Mouse (Mus musculus): ENCODE data around the gene Amigo3. TPM values are rescaled to one million over a fixed set of nuclear protein-coding genes. Genes with fewer than 3 reads are reported as not detected.

The Amigo3 gene
- polyA plus RNA-seq, 1 experiment from 2014 or later: 2.1 TPM

DNA sequence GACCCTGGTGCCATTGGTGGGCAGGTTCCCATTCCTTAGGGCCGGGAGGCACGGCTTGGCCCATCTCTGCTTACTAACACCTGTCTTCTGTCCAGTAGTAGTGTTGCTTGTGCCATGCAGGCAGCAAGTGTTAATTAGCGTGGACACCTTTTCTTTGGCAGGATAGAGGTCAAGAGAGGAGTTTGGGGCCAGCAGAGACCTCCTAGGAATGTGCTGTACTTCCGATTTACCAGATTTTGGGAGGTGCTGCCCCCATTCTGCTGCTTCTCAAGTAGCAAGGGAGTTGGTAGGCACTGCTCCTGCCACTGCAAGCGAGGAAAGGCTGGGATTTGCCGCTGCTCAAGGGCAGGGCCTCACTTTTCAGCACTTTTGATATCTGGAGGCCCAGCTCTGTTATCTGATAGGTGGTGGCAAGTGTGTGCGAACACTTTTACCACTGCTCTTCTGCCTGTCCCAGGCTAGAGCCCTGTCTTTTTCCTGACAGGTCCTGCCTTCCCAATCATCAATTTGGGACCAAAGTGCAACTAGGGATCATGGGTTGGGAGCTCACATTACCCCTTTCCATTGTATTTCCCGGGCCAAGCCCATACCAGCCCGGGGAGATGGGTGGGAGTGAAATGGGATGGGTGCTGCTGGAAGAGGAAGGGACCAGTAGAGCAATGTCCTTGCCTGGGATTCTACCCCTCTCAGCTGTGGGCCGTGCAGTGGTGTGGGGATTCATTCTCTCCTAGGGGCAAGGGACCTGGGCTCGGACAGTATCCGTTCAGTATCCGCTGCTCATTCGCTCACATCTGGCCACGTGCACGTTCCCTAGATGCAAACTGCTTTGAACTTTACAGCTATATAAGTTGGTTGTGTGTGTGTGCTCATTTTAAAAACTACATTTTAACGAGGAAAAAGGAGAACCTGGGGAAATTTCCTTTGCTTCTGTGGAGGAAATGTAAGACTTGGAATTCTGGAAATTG is 5.1 kb upstream of the Amigo3 start:
- Histone ChIP-seq H3K27me3 (ENCODE audit: control insufficient read depth, insufficient read depth, low read length) (no peaks in the 10 kb centered on the region), H3K9ac (ENCODE audit: low read length) (peak overlapping the region; percentile 88), H3K4me3 (ENCODE audit: control insufficient read depth in 1 of 2, insufficient read depth in 1 of 2, low read depth in 1 of 2, low read length in 2 of 2) (peak overlapping the region; percentile 60 to 94), H3K9me3 (ENCODE audit: control insufficient read depth, low read length) (no peaks in the 10 kb centered on the region), H3K36me3 (ENCODE audit: control insufficient read depth, insufficient read depth, low read length) (peaks cover 63% of the 10 kb centered on the region), H3K4me1 (ENCODE audit: control insufficient read depth in 2 of 2, insufficient read depth in 2 of 2, low read length in 2 of 2) (peaks cover 9 to 21% of the 10 kb centered on the region in 2 experiments), H3K27ac (replicated peaks in 1 of 2; ENCODE audit: control insufficient read depth in 1 of 2, insufficient read depth in 1 of 2, low read depth in 2 of 2, low read length in 2 of 2) (peak overlapping the region; percentile 50 to 74), H3K4me2 (ENCODE audit: low read length) (peak overlapping the region; percentile 95)
- no peak for ATAC-seq (ENCODE audit: insufficient number of reproducible peaks, insufficient read depth, low FRiP score, low read depth)
- WGBS: 30% methylated on average over 17 of the region's 17 CpGs

DNA sequence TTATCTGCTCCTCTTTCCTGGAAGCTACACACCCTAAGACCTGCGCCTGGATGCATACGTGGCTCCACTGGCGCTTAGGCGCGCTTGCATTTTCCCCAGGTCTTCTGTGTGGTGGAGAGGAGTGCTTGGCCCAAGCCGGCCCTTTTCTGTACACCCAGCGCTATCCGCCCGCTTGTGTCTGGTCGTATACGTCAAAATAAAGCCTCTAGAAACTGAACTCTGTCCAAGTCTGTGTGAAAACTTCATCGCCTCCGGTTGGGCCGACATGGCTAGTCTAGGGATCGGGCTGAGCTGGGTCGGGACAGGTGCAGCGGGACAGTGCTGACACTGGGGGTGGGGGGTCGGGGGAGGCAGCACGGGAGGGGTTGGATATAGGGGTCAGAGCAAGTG is 4.4 kb upstream of the Amigo3 start:
- Histone ChIP-seq H3K27ac (replicated peaks in 1 of 2; ENCODE audit: control insufficient read depth in 1 of 2, insufficient read depth in 1 of 2, low read depth in 2 of 2, low read length in 2 of 2) (peak overlapping the region; percentile 50 to 74), H3K4me3 (ENCODE audit: control insufficient read depth in 1 of 2, insufficient read depth in 1 of 2, low read depth in 1 of 2, low read length in 2 of 2) (peak overlapping the region; percentile 60 to 94), H3K36me3 (ENCODE audit: control insufficient read depth, insufficient read depth, low read length) (peaks cover 56% of the 10 kb centered on the region), H3K9ac (ENCODE audit: low read length) (peak overlapping the region; percentile 88), H3K27me3 (ENCODE audit: control insufficient read depth, insufficient read depth, low read length) (no peaks in the 10 kb centered on the region), H3K4me1 (ENCODE audit: control insufficient read depth in 2 of 2, insufficient read depth in 2 of 2, low read length in 2 of 2) (peaks cover 14 to 21% of the 10 kb centered on the region in 2 experiments), H3K9me3 (ENCODE audit: control insufficient read depth, low read length) (no peaks in the 10 kb centered on the region), H3K4me2 (ENCODE audit: low read length) (peak overlapping the region; percentile 95)
- peak; percentile 0; the same call in 1 of the 2 replicates for ATAC-seq (ENCODE audit: insufficient number of reproducible peaks, insufficient read depth, low FRiP score, low read depth)
- WGBS: 2% methylated on average over 19 of the region's 19 CpGs

DNA sequence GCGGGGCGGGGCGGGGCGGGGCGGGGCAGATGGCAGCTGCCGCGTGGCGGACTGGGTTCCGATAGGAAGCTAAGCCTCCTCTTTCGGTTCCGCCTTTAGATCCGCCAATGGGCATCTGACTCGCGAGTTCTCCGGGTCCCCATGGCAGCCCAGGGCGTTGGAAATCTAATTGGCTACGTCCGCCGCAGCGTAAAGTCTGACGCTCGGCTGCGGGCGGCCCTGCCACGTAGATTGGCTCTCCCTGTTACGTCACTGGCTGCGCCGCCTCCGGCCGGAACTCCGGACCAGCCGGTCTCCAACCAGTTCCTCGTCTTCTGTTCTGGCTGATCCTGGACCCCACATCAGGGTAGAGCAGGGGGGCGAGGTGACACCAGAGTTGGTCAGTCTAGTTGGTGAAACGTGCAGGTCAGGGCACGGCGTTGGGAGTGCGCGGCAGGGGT is 3.9 kb upstream of the Amigo3 start, which contains the start of gene Gmppb:
TSS of gene Gmppb (plus strand) at position 227 of the 440 bp plus-strand sequence.
- Histone ChIP-seq H3K27me3 (ENCODE audit: control insufficient read depth, insufficient read depth, low read length) (no peaks in the 10 kb centered on the region), H3K4me1 (ENCODE audit: control insufficient read depth in 2 of 2, insufficient read depth in 2 of 2, low read length in 2 of 2) (peaks cover 14 to 21% of the 10 kb centered on the region in 2 experiments), H3K4me2 (ENCODE audit: low read length) (peak within 1 kb of the TSS; percentile 95), H3K9ac (ENCODE audit: low read length) (peak within 1 kb of the TSS; percentile 88), H3K36me3 (ENCODE audit: control insufficient read depth, insufficient read depth, low read length) (peaks cover 60% of the 10 kb centered on the region), H3K27ac (replicated peaks in 1 of 2; ENCODE audit: control insufficient read depth in 1 of 2, insufficient read depth in 1 of 2, low read depth in 2 of 2, low read length in 2 of 2) (peak within 1 kb of the TSS; percentile 67 to 74), H3K4me3 (ENCODE audit: control insufficient read depth in 1 of 2, insufficient read depth in 1 of 2, low read depth in 1 of 2, low read length in 2 of 2) (peak within 1 kb of the TSS; percentile 94 to 95), H3K9me3 (ENCODE audit: control insufficient read depth, low read length) (no peaks in the 10 kb centered on the region)
- under 1% methylated on average over 34 of the region's 39 CpGs for WGBS
- peak; percentile 90 for ATAC-seq (ENCODE audit: insufficient number of reproducible peaks, insufficient read depth, low FRiP score, low read depth)

DNA sequence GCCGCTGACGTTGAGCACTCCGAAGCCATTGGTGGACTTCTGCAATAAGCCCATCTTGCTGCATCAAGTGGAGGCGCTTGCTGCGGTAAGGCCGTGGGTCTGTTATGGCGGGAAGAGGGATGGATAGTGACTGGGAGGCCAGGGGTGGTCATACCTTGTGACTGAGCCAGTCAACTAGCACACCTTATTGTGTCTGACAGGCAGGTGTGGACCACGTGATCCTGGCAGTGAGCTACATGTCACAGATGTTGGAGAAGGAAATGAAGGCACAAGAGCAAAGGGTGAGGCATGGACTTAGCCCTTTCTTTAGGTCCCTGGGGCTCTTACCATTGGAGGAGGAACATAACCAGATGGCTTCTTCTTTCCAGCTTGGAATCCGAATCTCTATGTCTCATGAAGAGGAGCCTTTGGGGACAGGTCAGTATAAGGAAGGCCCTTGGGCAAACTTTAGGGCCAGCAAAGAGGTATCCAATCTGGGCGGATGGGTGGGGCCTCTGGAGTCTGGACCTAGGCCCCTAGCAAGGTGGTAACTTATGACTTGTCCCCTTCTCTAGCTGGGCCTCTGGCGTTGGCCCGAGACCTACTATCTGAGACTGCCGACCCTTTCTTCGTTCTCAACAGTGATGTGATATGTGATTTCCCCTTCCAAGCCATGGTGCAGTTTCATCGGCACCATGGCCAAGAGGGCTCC is 3.3 kb upstream of the Amigo3 start:
- Histone ChIP-seq H3K27ac (replicated peaks in 1 of 2; ENCODE audit: control insufficient read depth in 1 of 2, insufficient read depth in 1 of 2, low read depth in 2 of 2, low read length in 2 of 2) (peak overlapping the region; percentile 67 to 73), H3K27me3 (ENCODE audit: control insufficient read depth, insufficient read depth, low read length) (no peaks in the 10 kb centered on the region), H3K4me1 (ENCODE audit: control insufficient read depth in 2 of 2, insufficient read depth in 2 of 2, low read length in 2 of 2) (peaks cover 14 to 21% of the 10 kb centered on the region in 2 experiments), H3K4me3 (ENCODE audit: control insufficient read depth in 1 of 2, insufficient read depth in 1 of 2, low read depth in 1 of 2, low read length in 2 of 2) (peak overlapping the region; percentile 94 to 95), H3K36me3 (ENCODE audit: control insufficient read depth, insufficient read depth, low read length) (peaks cover 65% of the 10 kb centered on the region), H3K9me3 (ENCODE audit: control insufficient read depth, low read length) (no peaks in the 10 kb centered on the region), H3K9ac (ENCODE audit: low read length) (peak overlapping the region; percentile 88), H3K4me2 (ENCODE audit: low read length) (peak overlapping the region; percentile 95)
- no peak for ATAC-seq (ENCODE audit: insufficient number of reproducible peaks, insufficient read depth, low FRiP score, low read depth)
- WGBS: 39% methylated on average over 15 of the region's 15 CpGs

DNA sequence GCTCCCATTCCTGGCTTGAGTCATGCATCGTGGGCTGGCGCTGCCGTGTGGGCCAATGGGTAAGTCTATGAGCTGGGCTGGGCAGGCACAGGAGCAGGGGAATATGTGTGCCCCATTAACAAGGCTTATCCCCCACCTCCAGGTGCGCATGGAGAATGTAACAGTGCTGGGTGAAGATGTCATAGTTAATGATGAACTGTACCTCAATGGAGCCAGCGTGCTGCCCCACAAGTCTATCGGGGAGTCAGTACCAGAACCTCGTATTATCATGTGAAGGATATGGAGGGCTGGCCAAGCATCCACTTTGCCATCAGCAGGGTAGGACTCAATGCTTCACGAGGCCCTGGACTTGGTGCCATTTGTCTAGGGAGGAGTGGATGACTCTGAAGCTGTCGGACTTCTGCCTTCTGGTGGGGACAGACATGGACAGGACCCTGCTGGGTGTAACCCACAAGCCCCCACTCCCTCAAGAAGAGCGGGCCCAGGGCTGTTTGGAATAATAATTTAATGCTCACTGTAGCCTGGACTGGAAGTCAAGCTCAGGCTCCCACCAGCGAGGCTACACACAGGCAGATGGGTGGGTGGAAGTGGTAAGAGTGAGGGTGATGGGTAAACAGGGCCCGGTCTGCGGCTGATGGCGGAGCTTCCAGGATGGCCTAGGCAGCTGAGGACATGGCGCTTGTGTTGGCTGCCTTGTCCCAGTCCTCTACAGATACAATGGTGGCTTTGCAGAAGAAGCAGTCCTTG is 1.6 kb upstream of the Amigo3 start:
- Histone ChIP-seq H3K27me3 (ENCODE audit: control insufficient read depth, insufficient read depth, low read length) (no peaks in the 10 kb centered on the region), H3K4me1 (ENCODE audit: control insufficient read depth in 2 of 2, insufficient read depth in 2 of 2, low read length in 2 of 2) (peaks cover 14 to 21% of the 10 kb centered on the region in 2 experiments), H3K9ac (ENCODE audit: low read length) (no peak overlapping the region), H3K4me3 (ENCODE audit: control insufficient read depth in 1 of 2, insufficient read depth in 1 of 2, low read depth in 1 of 2, low read length in 2 of 2) (no peak overlapping the region), H3K36me3 (ENCODE audit: control insufficient read depth, insufficient read depth, low read length) (peaks cover 65% of the 10 kb centered on the region), H3K4me2 (ENCODE audit: low read length) (no peak overlapping the region), H3K27ac (replicated peaks in 1 of 2; ENCODE audit: control insufficient read depth in 1 of 2, insufficient read depth in 1 of 2, low read depth in 2 of 2, low read length in 2 of 2) (no peak overlapping the region), H3K9me3 (ENCODE audit: control insufficient read depth, low read length) (no peaks in the 10 kb centered on the region)
- ATAC-seq (ENCODE audit: insufficient number of reproducible peaks, insufficient read depth, low FRiP score, low read depth): no peak
- WGBS: 91% methylated on average over 15 of the region's 15 CpGs

DNA sequence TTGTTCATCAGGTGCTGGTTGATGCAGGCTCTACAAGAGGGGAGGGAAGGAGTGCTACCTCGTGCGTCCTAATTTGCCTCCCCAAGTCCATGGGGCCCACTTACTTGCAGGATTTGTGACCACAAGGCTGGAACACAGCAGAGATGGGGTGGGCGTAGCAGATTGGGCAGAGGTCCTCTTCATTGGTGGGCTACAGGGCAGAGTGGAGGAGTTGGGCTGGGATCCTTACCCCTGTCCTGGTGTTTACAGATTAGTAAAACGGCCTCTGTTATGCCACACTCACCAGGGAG is 1.1 kb upstream of the Amigo3 start:
- Histone ChIP-seq H3K4me3 (ENCODE audit: control insufficient read depth in 1 of 2, insufficient read depth in 1 of 2, low read depth in 1 of 2, low read length in 2 of 2) (no peak overlapping the region), H3K9ac (ENCODE audit: low read length) (no peak overlapping the region), H3K27me3 (ENCODE audit: control insufficient read depth, insufficient read depth, low read length) (no peaks in the 10 kb centered on the region), H3K4me1 (ENCODE audit: control insufficient read depth in 2 of 2, insufficient read depth in 2 of 2, low read length in 2 of 2) (peaks cover 14 to 21% of the 10 kb centered on the region in 2 experiments), H3K9me3 (ENCODE audit: control insufficient read depth, low read length) (no peaks in the 10 kb centered on the region), H3K27ac (replicated peaks in 1 of 2; ENCODE audit: control insufficient read depth in 1 of 2, insufficient read depth in 1 of 2, low read depth in 2 of 2, low read length in 2 of 2) (no peak overlapping the region), H3K4me2 (ENCODE audit: low read length) (no peak overlapping the region), H3K36me3 (ENCODE audit: control insufficient read depth, insufficient read depth, low read length) (peaks cover 65% of the 10 kb centered on the region)
- WGBS: 86% methylated on average over 4 of the region's 4 CpGs
- no peak for ATAC-seq (ENCODE audit: insufficient number of reproducible peaks, insufficient read depth, low FRiP score, low read depth)

DNA sequence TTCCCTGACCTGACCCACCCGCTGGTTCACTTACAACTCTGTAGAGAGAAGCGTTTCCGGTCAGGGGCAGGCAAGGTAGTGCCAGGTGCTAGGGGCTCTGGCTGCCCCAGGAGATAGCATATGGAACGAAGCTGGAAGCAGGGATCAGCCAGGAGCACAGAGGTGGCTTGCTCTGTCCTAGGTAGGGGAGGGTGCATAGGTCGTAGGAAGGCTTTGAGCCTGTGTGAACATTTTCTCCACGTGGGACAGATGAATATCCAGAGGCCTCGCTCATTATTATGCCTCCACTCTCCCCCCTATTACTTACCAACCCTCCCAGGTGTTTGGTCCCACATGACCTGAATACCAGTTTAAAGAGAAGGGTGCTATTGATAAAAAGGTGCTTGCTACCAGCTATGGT is 548 bp upstream of the Amigo3 start:
- Histone ChIP-seq H3K9me3 (ENCODE audit: control insufficient read depth, low read length) (no peaks in the 10 kb centered on the region), H3K4me1 (ENCODE audit: control insufficient read depth in 2 of 2, insufficient read depth in 2 of 2, low read length in 2 of 2) (peaks cover 14 to 21% of the 10 kb centered on the region in 2 experiments), H3K27me3 (ENCODE audit: control insufficient read depth, insufficient read depth, low read length) (no peaks in the 10 kb centered on the region), H3K4me3 (ENCODE audit: control insufficient read depth in 1 of 2, insufficient read depth in 1 of 2, low read depth in 1 of 2, low read length in 2 of 2) (no peak overlapping the region), H3K9ac (ENCODE audit: low read length) (no peak overlapping the region), H3K27ac (replicated peaks in 1 of 2; ENCODE audit: control insufficient read depth in 1 of 2, insufficient read depth in 1 of 2, low read depth in 2 of 2, low read length in 2 of 2) (peak overlapping the region; percentile 31 to 58; a peak in 2 of 4 replicates), H3K36me3 (ENCODE audit: control insufficient read depth, insufficient read depth, low read length) (peaks cover 65% of the 10 kb centered on the region), H3K4me2 (ENCODE audit: low read length) (no peak overlapping the region)
- 73% methylated on average over 7 of the region's 7 CpGs for WGBS
- ATAC-seq (ENCODE audit: insufficient number of reproducible peaks, insufficient read depth, low FRiP score, low read depth): no peak

Measured in heart, embryonic 14.5 days (tissue).